Mouse (Mus musculus) megakaryocyte, embryonic 14.5 days (primary cell): Measurements from ENCODE around the gene Tmem266.

Experiments
- FLI1 ChIP-seq: IDR thresholded peaks from 2 replicates; pipeline ENCODE4 v1.6.1; 2012; ENCODE audit warnings: low read length, inconsistent platforms, mixed read lengths
- GATA1 ChIP-seq: IDR thresholded peaks from 3 replicates; pipeline ENCODE4 v1.6.1; 2012; ENCODE audit warnings: mixed read lengths, low read length, inconsistent platforms, borderline replicate concordance

- TF ChIP-seq GATA1 (no peak), FLI1 (no peak)
Measured at GRCm38 (mm10) chr9:55439206-55439780, 112.6 kb downstream of the Tmem266 start.
